Mouse (Mus musculus) embryonic stem cell, embryonic (primary cell): Measurements from ENCODE around the gene Fam172a.

Experiments
- CTCF ChIA-PET, 4 experiments: fragments of 300-600 bp in 2 of 4; fragments of 350-600 bp in 2 of 4; sonication (Branson Sonifier 250); formaldehyde crosslinking; loops; one replicate each; lab custom pipeline; 2022; ENCODE audit warnings: inconsistent platforms in 2 of 4; lab: Charles Lee
- POLR2A ChIA-PET, 4 experiments: fragments of 300-600 bp in 2 of 4; fragments of 350-600 bp in 2 of 4; sonication (Branson Sonifier 250); formaldehyde crosslinking; loops; one replicate each; lab custom pipeline; 2022; ENCODE audit warnings: antibody characterized with exemption in 4 of 4, inconsistent platforms in 1 of 4; lab: Charles Lee

The Fam172a gene

GRCm38 (mm10) chr13:78171320-78171719 is 469.5 kb downstream of the Fam172a start:
- ChIA-PET CTCF (interaction anchor here in 2 of 4 experiments (0.6 to 1.2 kb wide), 3 partner anchors 9 to 152 kb away, joined by 3 to 7 read pairs (median 4); no protein-coding TSS in a partner anchor), POLR2A (interaction anchor here in 1 of 4 experiments (0.6 to 1.7 kb wide), 3 partner anchors 9 to 48 kb away, joined by 3 to 6 read pairs (median 4); no protein-coding TSS in a partner anchor)

GRCm38 (mm10) chr13:78171984-78172636 is 470.3 kb downstream of the Fam172a start:
- POLR2A ChIA-PET = interaction anchor here in 2 of 4 experiments (0.6 to 1.7 kb wide), 4 partner anchors 8 to 49 kb away, joined by 3 to 12 read pairs (median 5); no protein-coding TSS in a partner anchor

GRCm38 (mm10) chr13:78172861-78173260 is 471.0 kb downstream of the Fam172a start:
- ChIA-PET POLR2A (interaction anchor here in 1 of 4 experiments (0.6 kb wide), 1 partner anchor 10 kb away, joined by 3 read pairs; no protein-coding TSS in a partner anchor), CTCF (interaction anchor here in 1 of 4 experiments (1.0 kb wide), 1 partner anchor 10 kb away, joined by 3 read pairs; no protein-coding TSS in a partner anchor)

More at GRCm38 (mm10) chr13:78171984-78172636, 470.3 kb downstream of the Fam172a start:
- CTCF ChIA-PET = interaction anchor here in 3 of 4 experiments (0.6 to 1.0 kb wide), 3 partner anchors 9 to 152 kb away, joined by 3 to 7 read pairs (median 4); no protein-coding TSS in a partner anchor

GRCm38 (mm10) chr13:78174191-78174590 is 472.4 kb downstream of the Fam172a start:
- CTCF ChIA-PET = no interaction called here

GRCm38 (mm10) chr13:78174891-78175290 is 473.1 kb downstream of the Fam172a start:
- ChIA-PET POLR2A (no interaction called here), CTCF (no interaction called here)

More at GRCm38 (mm10) chr13:78174191-78174590, 472.4 kb downstream of the Fam172a start:
- POLR2A ChIA-PET = no interaction called here

- CTCF ChIA-PET = interaction anchor here in 2 of 4 experiments (0.5 to 1.4 kb wide), 4 partner anchors 8 to 30 kb away, joined by 3 to 4 read pairs (median 3); no protein-coding TSS in a partner anchor
- POLR2A ChIA-PET = interaction anchor here in 1 of 4 experiments (0.6 to 1.6 kb wide), 2 partner anchors 13 to 923 kb away, joined by 3 to 5 read pairs; no protein-coding TSS in a partner anchor
These were observed 474.1 kb downstream of the Fam172a start for GRCm38 (mm10) chr13:78175821-78176380.

DNA sequence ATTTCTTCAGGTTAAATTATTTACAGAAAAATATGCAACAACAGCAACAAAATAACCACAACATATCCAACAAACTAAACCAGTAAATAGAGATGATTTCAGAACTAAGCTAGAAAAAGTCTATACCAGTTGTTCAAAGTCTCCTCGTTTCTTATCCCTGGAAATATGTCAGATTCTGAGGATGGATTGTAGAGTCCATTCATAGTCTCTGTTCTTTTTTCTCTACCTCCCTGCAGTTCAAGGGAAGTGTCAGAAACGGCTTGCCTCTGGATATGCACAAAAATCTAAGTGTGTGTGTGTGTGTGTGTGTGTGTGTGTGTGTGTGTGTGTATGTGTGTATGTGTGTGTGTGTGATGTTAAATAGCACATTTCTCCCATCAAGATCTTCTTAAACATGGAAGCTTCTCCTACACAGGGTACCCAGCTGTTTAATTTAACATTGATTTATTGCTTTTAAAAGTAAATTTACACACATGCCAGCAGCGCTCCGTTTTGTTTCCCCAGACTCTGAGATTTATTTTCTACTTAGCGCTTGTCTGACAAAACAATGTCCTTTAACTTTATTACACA is 475.6 kb downstream of the Fam172a start:
- POLR2A ChIA-PET = no interaction called here
- CTCF ChIA-PET = no interaction called here

- POLR2A ChIA-PET = no interaction called here
- CTCF ChIA-PET = no interaction called here
These were observed 476.2 kb downstream of the Fam172a start for GRCm38 (mm10) chr13:78178021-78178420.

DNA sequence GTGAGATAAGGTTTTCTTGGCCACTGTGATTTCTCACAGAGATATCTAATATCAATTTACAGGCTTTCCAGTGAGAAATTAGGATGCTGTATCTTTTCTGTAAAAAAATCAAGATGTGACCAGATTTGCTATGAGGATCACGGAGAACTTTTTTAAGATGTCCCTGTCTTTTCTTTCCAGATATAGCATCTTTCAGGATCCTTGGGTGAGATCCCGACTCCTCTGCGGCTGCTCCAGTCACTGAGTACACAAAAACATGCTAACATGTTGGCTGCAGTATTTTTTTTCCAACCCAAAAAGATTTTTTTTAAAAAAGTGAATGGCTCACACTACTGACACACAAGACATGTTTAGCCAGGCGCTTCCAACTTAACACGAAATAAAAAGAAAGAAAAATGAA is 476.9 kb downstream of the Fam172a start:
- ChIA-PET CTCF (interaction anchor here in 1 of 4 experiments (0.6 kb wide), 1 partner anchor 325 kb away, joined by 7 read pairs; no protein-coding TSS in a partner anchor), POLR2A (interaction anchor here in 1 of 4 experiments (2.3 kb wide), 1 partner anchor 8 kb away, joined by 6 read pairs; no protein-coding TSS in a partner anchor)

- CTCF ChIA-PET = interaction anchor here in 2 of 4 experiments (0.6 kb wide), 3 partner anchors 20 to 1338 kb away, joined by 3 to 7 read pairs (median 3); no protein-coding TSS in a partner anchor
These were observed 477.7 kb downstream of the Fam172a start for GRCm38 (mm10) chr13:78179312-78180097.

GRCm38 (mm10) chr13:78180261-78180660 is 478.4 kb downstream of the Fam172a start:
- ChIA-PET CTCF (no interaction called here), POLR2A (interaction anchor here in 1 of 4 experiments (2.3 kb wide), 1 partner anchor 9 kb away, joined by 6 read pairs; no protein-coding TSS in a partner anchor)

More at GRCm38 (mm10) chr13:78179312-78180097, 477.7 kb downstream of the Fam172a start:
- POLR2A ChIA-PET = interaction anchor here in 1 of 4 experiments (2.3 kb wide), 1 partner anchor 8 kb away, joined by 6 read pairs; no protein-coding TSS in a partner anchor

GRCm38 (mm10) chr13:78181071-78181929 is 479.5 kb downstream of the Fam172a start:
- ChIA-PET CTCF (interaction anchor here in 1 of 4 experiments (0.7 to 1.2 kb wide), 2 partner anchors 12 to 157 kb away, joined by 3 read pairs; no protein-coding TSS in a partner anchor), POLR2A (interaction anchor here in 2 of 4 experiments (0.6 to 2.3 kb wide), 5 partner anchors 10 to 90 kb away, joined by 3 to 6 read pairs (median 6); no protein-coding TSS in a partner anchor)

GRCm38 (mm10) chr13:78181930-78182558 is 480.2 kb downstream of the Fam172a start:
- CTCF ChIA-PET = interaction anchor here in 2 of 4 experiments (0.7 to 1.2 kb wide), 3 partner anchors 12 to 158 kb away, joined by 3 read pairs; no protein-coding TSS in a partner anchor
- POLR2A ChIA-PET = interaction anchor here in 3 of 4 experiments (0.6 to 2.0 kb wide), 6 partner anchors 13 to 1293 kb away, joined by 3 to 6 read pairs (median 3); no protein-coding TSS in a partner anchor

DNA sequence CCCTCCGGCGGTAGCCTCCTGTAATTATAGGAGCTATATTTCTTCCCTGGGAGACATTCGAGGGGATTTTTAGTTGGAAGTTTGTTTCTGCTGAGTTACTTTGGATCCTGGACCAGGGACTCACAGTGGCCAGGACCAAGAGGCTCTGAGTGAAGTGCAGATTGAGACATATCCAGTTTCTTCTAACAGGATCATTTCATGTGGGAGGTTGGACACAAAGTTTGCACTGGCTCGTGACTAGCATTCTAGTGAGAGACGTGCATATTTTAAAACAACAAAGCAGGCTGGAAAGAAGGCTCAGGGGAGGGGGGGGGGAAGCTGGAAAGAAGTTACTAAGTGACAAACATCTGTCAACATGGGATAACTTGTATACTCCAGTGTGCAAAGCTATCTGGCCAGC is 481.2 kb downstream of the Fam172a start:
- ChIA-PET POLR2A (interaction anchor here in 2 of 4 experiments (0.6 to 2.0 kb wide), 4 partner anchors 10 to 731 kb away, joined by 3 to 6 read pairs (median 3); no protein-coding TSS in a partner anchor), CTCF (interaction anchor here in 1 of 4 experiments (0.8 kb wide), 1 partner anchor 13 kb away, joined by 3 read pairs; no protein-coding TSS in a partner anchor)

DNA sequence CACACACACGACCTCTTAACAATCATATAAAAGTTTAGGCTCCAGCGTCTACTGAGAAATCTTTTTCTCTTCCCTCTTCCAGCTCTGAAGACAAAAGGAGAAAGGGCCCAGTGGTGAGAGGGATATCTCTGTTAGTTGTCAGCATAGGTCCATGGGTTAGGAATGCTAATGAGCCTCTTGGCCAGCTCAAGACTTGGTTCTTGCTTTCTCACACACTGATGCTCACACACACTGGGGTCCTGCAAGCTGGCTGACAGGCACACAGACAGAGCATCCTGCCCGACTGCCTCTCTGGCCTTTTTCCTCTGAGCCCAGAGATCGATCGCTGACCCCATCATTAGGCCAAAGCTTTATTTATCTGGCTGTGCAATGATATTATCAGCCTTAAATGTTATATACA is 482.2 kb downstream of the Fam172a start:
- CTCF ChIA-PET = interaction anchor here in 3 of 4 experiments (0.6 to 0.7 kb wide), 3 partner anchors 8 to 1351 kb away, joined by 3 read pairs; no protein-coding TSS in a partner anchor
- POLR2A ChIA-PET = no interaction called here
